Mouse (Mus musculus) brown adipose tissue, adult 24 weeks (tissue): ENCODE results near the gene Myoc. TPM values are rescaled to one million over a fixed set of nuclear protein-coding genes. Genes with fewer than 3 reads are reported as not detected.
"Not testable (repeated sequence)": the region's sequence is repeated elsewhere in the genome, so short reads cannot be mapped to it uniquely, and the experiment has no call there.

Experiments used
- H3K27ac ChIP-seq: fragments of 200-500 bp; replicated peaks from 2 replicates; pipeline ENCODE4 v1.5.1; 2012; ENCODE audit warnings: low read depth, mild to moderate bottlenecking, low read length
- H3K4me1 ChIP-seq: fragments of 200-500 bp; 2 replicates; pipeline ENCODE4 v1.6.1; 2012; ENCODE audit warnings: low read length, mixed read lengths; ENCODE audit not compliant: control insufficient read depth, insufficient read depth, insufficient read length
- H3K4me3 ChIP-seq: fragments of 200-500 bp; 2 replicates; pipeline ENCODE4 v1.5.1; 2012; ENCODE audit warnings: low read depth, mild to moderate bottlenecking, low read length, moderate library complexity; ENCODE audit not compliant: insufficient read depth
- polyA plus RNA-seq: library from polyadenylated mRNA; stranded (reverse); fragments of >200 nt; gene quantifications from 2 replicates; pipeline ENCODE4 v1.2.4, GENCODE M21; 2012; ENCODE audit not compliant: missing spikeins, insufficient read depth, insufficient read length

The Myoc gene
- polyA plus RNA-seq, result 4.3 and 9.4 TPM in 2 replicates

DNA sequence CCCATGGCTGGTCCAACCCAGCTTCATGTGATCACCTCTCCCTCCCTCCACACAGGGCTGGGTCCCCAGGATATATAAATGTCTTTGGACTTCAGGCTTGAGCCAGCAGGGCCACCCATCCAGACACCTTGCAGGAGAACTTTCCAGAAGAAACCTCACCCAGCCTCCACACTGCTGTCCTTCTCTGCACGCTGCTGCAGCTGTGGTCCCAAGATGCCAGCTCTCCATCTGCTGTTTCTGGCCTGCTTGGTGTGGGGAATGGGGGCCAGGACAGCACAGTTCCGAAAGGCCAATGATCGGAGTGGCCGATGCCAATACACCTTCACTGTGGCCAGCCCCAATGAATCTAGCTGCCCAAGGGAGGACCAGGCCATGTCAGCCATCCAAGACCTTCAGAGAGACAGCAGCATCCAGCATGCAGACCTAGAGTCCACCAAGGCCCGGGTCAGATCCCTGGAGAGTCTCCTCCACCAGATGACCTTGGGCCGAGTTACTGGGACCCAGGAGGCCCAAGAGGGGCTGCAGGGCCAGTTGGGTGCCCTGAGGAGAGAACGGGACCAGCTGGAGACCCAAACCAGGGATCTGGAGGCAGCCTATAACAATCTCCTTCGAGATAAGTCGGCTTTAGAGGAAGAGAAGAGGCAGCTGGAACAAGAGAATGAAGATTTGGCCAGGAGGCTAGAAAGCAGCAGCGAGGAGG lies at the start of gene Myoc:
Gene Myoc (plus strand): TSS at position 105 of the 700 bp plus-strand sequence.
- Histone ChIP-seq H3K27ac (no peak within 1 kb of the TSS), H3K4me3 (no peak within 1 kb of the TSS), H3K4me1 (peaks cover 2% of the 10 kb centered on the region)

DNA sequence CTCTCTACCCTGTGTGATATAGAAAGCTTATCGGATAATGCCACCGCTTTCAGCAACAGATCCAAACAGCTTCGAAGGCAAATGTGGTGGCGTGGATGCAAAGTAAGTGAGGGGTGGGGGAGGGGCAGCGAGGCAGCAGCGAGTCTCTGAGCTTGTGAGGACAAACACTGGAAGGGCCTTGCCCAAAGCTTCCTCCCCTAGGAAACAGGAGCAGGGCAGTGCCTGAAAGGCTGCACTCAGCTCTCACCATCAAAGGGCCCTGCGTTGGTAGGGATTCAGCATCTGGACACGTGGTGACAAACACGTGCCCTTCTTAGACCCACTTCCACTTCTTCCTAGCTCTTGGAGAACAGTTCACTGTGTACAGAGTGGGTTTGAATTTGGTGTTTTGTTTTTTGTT lies 49.5 kb upstream of the Myoc start:
- Histone ChIP-seq H3K4me3 (no peak overlapping the region), H3K27ac (no peak overlapping the region), H3K4me1 (no peaks in the 10 kb centered on the region)

DNA sequence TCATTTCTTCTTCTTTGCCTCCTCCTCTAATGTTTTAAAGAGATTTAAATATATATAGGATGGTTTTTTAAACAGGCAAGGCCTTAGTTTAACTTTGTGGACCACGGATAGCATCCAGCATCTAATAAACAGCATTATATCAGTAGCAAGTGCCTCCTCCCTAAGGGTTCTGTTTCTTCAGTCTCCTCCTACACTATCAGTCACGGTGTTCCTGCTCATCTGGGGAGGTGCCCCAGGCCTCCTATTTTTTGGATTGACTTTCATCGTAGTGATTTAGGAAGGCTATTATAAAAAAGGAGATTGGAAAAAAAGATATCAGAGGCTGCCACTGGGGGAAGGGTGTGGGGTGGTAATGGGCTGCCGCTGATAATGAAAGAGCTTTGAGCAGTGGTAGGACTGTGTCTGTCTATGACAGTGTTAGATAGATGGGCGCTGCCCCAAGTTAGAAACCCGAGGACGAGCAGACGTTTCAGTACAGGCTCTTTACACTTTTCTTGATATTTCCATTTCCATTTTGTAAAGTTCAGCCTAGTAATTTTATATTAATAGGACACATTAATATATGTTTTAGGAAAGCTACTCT lies 48.4 kb upstream of the Myoc start:
- Histone ChIP-seq H3K4me3 (no peak overlapping the region), H3K4me1 (no peaks in the 10 kb centered on the region), H3K27ac (no peak overlapping the region)

DNA sequence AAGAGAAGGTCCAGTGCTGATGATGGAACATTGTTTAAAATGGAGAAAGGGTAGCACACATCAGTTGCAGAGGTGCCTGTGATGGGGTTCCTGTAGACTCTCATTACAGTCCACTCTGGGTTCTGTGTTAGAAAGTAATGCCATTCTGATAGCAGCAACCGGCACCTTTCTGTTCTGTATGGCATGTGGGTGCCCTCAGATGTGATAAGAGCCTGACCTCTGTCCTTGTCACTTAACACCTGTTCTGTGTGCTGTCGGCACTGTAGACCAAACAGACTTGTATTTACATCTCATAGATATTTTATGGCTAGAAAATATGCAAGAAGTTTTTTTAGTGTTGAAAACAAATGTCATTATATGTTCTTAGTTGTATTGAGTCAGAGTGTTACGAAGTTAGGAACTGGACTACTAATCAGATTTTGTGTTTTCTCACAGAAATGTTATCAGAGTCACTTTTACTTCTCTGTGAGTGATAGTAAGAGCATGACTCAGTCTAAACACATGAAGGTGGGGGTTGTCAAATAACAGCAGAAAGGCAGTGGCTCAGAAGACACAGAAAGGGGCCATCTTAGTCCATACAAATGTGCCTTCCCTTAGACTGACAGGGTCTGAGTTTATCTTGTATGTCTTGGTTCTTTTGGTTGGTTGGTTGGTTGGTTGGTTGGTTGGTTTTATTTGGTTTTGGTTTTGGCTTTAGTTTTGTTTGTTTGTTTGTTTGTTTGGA lies 41.4 kb upstream of the Myoc start:
- no peaks in the 10 kb centered on the region for H3K4me1 ChIP-seq
- H3K27ac ChIP-seq, result no peak overlapping the region

DNA sequence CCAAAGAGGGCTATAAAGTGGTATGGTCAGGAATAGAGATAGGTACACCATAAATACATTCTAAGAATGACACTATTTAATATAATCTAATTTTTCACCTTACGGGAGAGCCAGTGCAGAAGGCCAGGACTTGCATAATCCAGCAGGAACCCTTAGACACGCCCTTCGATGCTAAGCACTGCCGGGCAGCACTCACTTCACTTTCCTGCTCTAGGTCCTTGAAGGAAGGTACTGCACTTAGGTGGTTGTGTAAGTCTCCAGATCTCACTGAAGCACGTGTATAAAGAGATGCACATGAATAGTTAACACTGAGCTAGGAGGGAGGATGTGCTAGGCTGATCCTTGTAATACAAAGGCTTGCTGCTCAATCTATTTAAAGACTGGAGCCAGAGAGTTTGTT lies 39.3 kb upstream of the Myoc start:
- H3K4me1 ChIP-seq, result no peaks in the 10 kb centered on the region
- H3K4me3 ChIP-seq, result no peak overlapping the region
- no peak overlapping the region for H3K27ac ChIP-seq

More for the DNA sequence above, 41.4 kb upstream of the Myoc start:
- no peak overlapping the region for H3K4me3 ChIP-seq

DNA sequence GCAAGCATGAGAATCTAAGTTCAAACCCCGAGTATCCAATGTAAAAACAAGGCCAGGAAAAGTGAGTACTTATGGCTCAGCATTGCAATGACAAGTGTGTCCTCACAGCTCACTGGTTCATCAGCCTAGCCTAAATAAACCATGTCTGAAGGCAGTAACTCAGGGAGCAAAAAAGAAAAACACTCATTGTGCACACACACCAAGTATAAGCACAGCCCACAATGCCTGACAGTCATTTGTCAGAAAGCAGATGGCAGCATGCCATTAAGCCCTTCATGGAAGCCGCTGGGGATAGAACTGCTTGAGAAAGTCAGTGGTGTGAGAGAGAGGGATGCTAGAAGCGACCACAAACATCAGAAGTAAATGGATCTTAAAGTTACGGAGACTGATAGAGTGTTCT lies 37.7 kb upstream of the Myoc start:
- H3K4me3 ChIP-seq, result no peak overlapping the region
- no peak overlapping the region for H3K27ac ChIP-seq
- no peaks in the 10 kb centered on the region for H3K4me1 ChIP-seq

DNA sequence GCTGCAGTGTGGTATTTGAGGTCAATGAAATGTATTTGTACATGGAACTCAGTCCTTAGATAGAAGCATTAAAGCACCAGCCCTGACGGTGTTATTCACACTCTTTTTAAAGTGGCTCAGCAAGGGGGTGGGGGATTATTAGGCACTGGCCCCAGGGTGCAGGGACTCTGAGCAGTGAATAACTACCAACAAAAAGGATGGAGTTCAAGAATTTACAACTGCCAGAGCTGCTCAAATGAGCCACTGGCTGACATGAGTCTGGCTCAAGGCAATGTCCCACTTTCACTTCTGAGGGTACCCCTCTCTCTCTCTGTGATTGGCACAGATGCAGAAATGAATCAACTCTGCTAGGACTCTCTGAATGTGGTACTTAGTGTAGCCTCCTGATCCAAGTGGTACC lies 30.8 kb upstream of the Myoc start:
- Histone ChIP-seq H3K4me3 (no peak overlapping the region), H3K27ac (no peak overlapping the region), H3K4me1 (no peaks in the 10 kb centered on the region)

DNA sequence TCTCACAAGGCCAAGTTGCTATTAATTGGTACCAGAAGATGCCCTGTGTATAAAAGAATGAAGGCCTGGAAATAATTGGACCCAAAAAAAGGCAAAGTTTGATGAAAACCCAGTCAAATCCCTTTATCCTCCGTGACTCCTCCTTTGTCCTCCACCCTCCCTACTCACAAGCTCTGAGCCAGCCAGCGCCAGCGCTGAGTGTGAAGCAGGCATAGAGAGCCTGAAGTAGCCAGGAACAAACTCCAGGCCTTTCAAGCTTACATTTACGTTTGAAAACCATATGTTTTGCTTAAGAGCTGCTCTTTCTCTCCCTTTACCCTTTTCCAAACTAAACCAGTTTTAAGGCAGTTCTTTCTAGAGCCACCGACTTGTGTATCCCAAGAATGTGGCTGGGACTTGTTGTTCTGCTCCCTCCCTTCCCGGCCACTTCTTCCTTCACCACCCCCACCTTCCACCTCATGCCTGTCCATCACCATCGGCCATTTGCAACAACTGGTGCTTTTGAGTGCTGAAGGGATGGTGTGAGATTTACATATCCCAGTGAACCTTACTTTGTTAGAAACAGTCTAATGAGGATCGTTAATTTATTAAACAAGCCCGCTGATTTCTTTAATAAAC lies 29.2 kb upstream of the Myoc start:
- Histone ChIP-seq H3K4me1 (no peaks in the 10 kb centered on the region), H3K4me3 (no peak overlapping the region), H3K27ac (no peak overlapping the region)

DNA sequence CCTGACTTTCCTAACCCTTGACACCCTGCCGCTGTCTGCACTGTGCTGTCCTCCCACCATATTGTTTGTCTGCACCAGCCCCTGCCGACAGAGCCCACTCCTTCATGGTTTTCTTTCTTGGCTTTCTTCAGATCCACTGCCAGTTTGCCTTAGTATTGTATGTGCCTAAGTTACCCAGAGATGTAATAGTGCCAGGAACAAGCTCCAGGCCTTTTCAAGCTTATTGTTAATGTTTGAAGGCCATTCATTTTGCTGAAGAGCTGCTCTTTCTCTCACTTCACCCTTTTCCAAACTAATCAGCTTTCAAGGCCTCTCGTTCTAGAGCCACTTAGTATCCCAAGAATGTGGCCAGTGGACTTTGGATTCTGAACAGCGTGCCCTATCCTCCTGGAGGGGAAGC lies 27.8 kb upstream of the Myoc start:
- H3K4me3 ChIP-seq, result no peak overlapping the region
- H3K27ac ChIP-seq, result no peak overlapping the region
- H3K4me1 ChIP-seq, result no peaks in the 10 kb centered on the region

DNA sequence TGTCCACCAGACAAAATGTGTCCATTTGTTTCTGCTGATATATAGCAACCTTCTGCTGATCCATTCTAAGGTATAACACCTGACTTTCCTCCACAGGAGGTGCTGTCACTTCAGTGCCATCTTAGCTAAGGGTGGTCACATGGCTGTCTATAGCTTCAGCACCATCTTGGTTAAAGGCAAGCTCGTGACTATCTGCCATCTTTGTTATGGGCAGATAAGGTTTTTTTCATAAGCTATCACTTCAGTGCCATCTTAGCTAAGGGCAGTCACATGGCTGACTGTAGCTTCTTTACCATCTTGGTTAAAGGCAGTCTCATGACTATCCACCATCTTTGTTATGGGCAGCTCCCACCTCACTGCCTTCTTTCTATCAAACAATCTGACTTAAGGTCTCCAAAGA lies 23.4 kb upstream of the Myoc start:
- no peaks in the 10 kb centered on the region for H3K4me1 ChIP-seq
- H3K4me3 ChIP-seq, result no peak overlapping the region
- no peak overlapping the region for H3K27ac ChIP-seq

DNA sequence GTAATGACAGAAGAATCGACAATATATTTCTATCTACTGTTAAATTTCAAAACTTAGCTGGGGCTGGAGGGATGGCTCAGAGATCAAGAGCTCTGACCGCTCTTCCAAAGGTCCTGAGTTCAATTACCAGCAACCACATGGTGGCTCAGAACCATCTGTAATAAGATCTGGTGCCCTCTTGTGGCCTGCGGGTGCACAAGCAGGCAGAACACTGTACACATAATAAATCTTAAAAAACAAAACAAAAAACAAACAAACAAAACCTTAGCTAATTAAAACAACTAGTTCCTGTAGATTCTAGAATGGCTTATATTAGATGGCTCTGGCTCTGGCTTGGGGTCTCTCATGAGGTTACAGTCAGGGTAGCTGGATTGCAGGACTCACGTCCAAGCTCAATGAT lies 18.5 kb upstream of the Myoc start:
- Histone ChIP-seq H3K27ac (no peak overlapping the region), H3K4me3 (no peak overlapping the region), H3K4me1 (no peaks in the 10 kb centered on the region)

DNA sequence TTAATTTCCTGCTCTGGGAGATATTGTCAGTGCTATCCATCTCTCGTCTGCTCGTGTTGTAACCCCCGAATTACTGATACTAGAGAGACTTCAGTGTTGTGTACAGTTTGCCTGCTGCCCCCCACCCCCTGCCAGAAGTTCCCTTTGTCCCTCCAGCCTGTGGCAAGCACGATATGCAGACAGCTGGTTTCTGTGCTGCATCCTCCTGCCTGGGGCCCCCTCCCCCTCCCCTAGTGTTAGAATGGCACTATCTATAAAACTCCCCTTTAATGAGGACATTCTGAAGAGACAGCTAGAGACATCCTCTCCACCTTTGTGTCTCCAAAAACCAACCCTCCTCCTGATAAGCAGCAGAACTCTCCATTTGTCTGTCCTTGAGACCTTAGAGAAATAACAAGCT lies 15.1 kb upstream of the Myoc start:
- Histone ChIP-seq H3K4me1 (no peaks in the 10 kb centered on the region), H3K4me3 (no peak overlapping the region), H3K27ac (no peak overlapping the region)

DNA sequence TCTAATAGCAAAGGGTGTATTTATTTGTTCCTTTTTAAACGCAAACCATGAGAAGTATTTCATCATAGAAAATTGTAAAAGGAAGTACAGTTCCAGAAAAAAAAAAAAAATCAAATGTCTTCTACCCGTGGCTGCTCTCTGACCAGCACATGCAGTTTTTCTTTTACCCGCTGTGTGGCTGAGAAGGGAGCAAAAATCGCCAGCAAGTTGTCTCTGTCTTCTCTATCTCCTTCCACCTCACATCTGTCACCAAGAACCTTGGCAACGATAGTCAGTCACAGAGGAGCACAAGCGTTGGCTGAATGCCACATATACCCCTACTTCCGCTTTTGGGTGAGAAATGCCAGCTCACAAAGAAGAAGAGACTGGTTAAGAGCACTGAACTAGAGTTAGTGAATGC lies 13.7 kb upstream of the Myoc start:
- Histone ChIP-seq H3K4me3 (no peak overlapping the region), H3K4me1 (no peaks in the 10 kb centered on the region), H3K27ac (no peak overlapping the region)

DNA sequence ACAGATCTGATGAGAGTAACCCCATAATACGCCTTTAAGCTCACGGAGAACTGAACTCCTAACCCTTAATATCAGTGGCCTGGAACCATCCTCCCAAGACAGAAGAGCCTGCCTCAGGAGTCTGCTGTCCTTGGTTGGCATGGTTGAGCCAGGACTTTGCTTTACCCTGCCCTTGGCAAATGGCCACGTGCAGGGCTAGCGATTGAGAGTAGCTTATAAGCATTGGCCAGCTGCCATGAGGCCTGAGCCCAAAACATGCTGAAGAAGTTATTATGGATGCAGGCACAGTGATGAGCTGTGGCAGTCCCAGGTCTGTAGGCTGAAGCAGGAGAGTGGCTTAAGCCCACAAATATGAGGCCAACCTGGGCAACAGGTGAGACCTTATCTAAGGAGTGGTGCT lies 11.1 kb upstream of the Myoc start:
- not testable (repeated sequence) for H3K4me1 ChIP-seq, H3K4me3 ChIP-seq, H3K27ac ChIP-seq

DNA sequence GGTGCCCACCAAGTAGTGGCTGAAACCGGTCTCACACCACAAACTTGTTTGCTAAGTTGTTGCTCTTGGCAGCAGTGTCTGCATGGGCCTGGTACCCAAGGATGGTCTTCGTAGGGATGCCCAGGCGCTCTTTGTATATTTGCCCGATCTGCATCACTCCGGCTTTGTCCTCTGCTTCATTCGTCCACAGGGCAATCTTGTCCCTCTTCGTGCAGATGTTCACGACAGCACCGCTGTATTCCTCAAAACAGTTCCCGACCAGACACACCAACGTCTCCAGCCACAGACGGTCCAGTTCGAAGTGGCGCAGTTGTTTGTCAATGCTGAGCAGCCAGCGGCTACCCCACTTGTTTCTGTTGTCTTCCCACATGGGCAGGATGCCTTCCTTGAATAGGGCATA lies 10.6 kb upstream of the Myoc start:
- H3K27ac ChIP-seq, H3K4me1 ChIP-seq, H3K4me3 ChIP-seq: not testable (repeated sequence)
